Mouse (Mus musculus): ENCODE data around the gene Cdk15. TPM values are rescaled to one million over a fixed set of nuclear protein-coding genes. Genes with fewer than 3 reads are reported as not detected.

Gene Cdk15
- total RNA-seq, 2 experiments from 2014 or later: 0.23 to 0.34 TPM

DNA sequence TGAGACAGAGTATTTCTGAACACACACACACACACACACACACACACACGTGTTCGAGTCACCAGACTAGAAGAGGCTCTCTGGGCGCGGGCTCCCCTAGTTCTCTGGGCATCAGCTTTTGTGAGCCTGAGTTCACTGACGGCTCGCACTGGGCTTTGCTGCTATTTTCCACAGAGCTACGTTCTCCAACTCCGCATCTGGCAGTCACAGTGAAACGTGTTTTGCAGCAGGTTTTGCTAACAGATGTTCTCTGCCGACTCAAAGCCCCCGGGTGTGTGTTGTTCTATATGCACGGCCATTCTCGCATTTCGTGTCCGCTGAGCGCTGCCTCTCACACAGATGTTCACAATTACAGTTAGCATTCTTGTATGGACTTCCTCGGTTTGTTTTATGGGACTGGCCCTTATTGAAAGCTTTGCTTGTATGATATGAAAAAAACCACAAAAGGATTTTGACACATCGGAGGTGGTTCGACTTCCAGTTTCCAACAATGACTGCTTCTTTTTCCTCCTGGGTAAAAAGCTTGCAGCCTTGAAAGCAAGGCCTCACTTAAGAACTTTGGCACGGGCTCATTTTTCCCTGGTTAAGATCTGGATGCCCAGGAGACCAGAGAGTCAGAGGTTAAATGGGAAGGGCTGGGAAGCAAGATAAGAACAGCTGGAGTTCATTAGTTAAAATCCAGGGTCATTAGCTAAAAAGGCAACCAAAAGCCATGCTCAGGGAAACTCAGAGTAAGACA lies 13.4 kb downstream of the Cdk15 start:
- DNase-seq (ENCODE audit: low spot score in 2 of 2): peak in 1 of 2 experiments; percentile 10
- intact Hi-C loops (cut with DNase I): no loop called here

DNA sequence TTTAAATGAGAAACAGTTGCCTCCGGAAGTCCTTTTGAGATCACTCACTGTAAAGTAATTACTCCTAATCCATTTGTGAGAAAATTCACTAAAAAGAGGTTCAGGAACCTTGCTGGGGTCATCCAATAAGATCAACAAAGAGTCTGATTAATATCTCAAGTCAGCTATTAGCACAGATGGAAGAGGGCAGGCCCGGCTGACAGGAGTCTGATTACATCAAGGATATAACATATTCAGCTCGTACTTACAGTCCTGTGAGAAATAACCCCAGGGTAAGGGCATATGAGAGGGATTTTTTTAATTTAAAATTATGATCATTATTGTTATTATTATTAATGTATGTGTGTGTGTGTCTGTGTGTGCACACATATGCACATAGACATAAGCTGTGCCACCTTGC lies 15.5 kb downstream of the Cdk15 start:
- intact Hi-C loops (cut with DNase I): no loop called here
- DNase-seq (ENCODE audit: low spot score in 2 of 2): no peak

DNA sequence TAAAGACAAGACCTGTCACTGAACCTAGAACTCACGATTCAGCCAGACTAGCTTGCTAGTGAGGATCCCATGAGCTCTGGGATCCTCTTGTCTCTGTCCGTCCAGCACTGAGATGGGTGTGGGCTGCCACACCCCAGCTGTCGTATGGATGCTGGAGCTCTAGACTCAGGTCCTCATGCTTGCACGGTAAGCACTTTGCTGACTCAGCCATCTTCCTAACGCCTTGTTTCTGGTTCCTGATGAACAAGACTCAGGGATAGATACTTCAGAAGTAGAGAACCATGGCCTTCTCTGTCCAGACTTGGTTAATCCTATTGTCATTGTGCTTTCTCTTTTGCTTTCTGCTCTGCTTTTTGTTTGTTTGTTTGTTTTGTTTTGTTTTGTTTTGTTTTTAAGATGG lies 29.2 kb downstream of the Cdk15 start:
- intact Hi-C loops (cut with DNase I): no loop called here
- DNase-seq (ENCODE audit: low spot score in 2 of 2): no peak

DNA sequence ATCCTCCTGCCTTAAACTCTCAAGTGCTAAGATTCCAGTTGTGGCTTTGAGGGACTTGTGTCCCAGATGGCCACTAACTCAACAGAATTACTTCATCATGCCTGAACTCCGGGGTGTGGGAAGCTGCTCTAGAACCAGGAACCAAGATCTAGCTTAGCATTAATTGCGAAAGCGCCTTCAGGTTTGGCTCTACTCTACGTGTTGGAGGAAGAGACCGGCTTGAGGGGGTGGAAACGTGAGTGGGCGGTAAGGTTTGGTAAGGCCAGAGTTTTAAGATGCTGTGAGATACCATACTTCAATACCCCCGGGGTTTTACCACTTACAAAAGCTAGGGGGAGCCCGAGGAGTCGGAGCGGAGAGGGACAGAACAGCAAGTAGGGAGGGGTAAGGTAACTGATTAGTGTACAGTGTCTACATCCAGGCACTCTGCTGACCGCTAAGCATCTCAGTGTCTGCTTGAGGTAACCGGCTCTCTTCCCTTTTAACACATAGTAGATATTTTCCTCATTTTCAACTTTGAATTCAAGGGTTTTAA lies 29.7 kb downstream of the Cdk15 start:
- DNase-seq (ENCODE audit: low spot score in 2 of 2): no peak
- intact Hi-C loops (cut with DNase I): no loop called here

DNA sequence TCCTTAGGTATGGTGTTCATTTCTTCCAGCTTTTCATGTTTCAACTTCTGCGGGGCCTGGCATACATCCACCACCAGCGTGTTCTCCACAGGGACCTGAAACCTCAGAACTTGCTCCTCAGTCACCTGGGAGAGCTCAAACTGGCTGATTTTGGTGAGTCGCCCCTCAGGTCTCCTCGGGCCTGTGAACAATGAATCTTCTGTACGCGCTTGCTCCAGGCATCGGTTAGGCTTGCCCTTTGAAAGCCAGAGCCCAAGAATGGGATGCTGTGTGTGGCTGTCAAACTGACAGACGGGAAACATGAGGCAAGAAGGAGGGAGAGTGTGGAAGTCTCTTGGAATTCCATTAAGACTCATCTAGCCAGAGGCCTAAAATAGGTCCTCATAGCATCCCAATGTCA lies 31.0 kb downstream of the Cdk15 start:
- DNase-seq (ENCODE audit: low spot score in 2 of 2): no peak
- intact Hi-C loops (cut with DNase I): no loop called here

DNA sequence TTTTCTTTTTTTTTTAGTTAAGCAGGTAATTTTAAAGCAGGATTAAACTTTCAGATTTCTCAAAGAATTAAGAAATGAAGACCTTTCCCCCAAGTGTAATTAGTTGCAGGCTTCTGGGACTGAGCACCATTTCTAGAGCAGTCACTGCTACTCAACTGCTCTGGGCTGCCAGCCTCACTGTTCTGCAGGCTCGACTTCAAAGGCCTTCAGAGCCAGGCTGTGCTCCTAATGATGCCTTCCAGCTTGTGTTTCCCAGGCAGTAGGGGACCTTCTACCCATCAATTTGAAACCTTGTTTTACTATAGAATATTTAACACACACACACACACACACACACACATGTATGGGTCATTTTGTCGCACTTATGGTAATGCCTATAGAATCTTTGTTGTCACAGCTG lies 34.9 kb downstream of the Cdk15 start:
- DNase-seq (ENCODE audit: low spot score in 2 of 2): no peak
- intact Hi-C loops (cut with DNase I): no loop called here

DNA sequence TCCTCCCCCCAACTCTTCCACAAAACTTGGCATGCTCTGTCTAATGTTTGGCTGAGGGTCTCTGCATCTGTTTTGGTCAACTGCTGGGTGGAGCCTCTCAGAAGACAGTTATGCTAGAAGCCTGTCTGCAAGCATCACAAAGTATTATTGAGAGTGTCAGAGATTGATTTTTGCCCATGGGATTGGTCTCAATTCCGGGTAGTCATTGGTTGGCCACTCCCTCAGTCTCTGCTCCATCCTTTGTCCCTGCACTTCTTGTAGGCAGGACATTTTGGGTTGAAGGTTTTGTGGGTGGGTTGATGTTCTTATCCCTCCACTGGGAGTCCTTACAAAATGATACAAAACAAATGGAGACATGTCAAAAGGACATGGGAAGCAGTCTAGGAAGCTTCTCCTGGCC lies 39.1 kb downstream of the Cdk15 start:
- intact Hi-C loops (cut with DNase I): no loop called here
- DNase-seq (ENCODE audit: low spot score in 2 of 2): no peak

DNA sequence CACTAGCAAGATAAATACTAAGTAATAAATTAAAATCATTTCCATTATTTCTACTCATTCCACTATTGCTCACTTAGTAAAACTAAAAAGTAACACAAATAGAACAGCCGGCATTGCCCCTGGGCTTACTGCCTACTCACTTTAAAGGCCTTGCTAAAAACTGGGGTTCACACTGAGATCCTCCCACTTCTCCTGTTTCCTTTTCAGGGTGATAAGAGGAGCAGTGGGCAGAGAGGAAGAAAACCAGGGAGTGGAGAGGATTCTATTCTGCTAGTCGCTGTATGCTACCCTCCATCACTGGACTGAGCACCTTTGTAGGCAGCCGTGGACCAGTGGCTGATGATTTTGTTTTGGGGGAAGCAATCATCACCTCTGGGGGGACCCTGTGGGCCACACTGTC lies 40.5 kb downstream of the Cdk15 start:
- DNase-seq (ENCODE audit: low spot score in 2 of 2): peak in 1 of 2 experiments; percentile 23
- intact Hi-C loops (cut with DNase I): no loop called here

DNA sequence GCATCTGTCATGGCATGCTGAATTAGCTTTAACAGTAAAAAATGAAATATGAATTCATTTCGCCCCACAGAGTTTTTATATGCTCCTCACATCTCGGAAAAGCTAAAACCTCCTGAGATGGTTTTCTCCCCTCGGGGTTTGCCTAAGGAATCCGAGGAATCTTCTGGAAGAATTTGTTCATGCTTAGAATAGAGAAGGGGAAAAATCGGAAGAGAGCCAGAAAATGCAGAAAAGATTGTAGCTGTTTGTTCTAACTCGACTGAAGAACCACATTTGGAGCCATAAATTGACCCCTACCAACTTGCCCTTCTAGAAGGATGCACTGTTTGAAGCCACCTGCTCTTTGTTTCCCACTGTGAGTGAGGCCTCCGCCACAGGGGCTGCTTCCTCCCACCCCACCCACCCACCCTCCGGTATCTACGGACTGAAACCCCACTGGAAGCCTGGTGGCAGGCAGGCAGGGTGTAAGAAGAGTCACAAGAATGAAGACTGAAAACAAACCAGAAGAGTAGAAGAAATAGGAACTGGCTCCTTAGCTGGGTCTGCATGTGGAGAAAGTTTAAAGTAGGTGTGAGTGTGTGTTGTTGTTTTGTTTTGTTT lies 41.9 kb downstream of the Cdk15 start:
- intact Hi-C loops (cut with DNase I): no loop called here

DNA sequence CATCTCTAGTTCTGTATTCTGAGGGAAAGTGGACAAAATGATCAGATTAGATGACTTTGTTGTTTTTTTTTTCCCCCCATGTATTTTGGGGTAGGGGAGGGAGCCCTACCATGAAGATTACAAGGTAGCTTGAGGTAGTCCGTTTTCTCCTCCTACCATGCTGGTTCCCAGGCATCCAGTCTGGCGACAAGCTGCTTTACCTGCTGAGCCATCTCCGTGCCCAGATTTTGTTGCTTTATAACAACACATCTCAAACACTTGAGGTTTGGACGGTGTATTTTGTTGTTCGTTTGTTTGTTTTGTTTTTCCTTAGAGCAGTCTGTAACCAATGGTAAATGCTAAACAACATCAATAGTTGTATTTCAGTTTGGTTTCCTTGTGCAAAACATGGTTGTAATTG lies 50.6 kb downstream of the Cdk15 start:
- intact Hi-C loops (cut with DNase I): no loop called here
- DNase-seq (ENCODE audit: low spot score in 2 of 2): no peak

More for the DNA sequence above, 41.9 kb downstream of the Cdk15 start:
- no peak for DNase-seq (ENCODE audit: low spot score in 2 of 2)

DNA sequence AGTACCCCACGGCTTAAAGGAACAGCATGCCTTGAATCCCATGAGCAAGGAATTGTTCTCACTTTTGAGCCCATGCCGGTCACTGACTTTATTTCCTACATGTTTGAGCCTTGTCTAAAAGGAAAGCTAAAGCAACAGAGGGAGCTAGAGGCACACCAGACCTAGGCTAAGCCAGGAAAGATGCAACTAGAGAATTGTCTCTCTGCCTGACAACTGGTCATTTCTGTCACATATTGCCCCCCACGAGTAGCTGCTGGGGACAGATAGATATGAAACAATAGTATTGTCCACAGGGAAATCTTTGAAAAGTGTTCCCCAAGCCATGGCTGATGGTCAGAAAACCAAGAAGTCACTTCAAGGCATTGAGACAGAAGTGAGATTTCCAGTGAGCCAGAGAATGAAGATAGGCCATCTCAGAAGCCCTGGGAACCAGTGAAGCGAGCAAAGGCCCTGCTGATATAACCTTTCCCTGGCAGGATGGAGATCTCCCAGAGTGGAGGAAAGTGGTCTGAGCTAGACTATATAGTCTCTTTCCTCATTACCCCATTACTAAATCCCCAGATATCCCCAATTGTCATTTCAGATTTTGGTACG lies 54.7 kb downstream of the Cdk15 start:
- no peak for DNase-seq (ENCODE audit: low spot score in 2 of 2)
- intact Hi-C loops (cut with DNase I): no loop called here

DNA sequence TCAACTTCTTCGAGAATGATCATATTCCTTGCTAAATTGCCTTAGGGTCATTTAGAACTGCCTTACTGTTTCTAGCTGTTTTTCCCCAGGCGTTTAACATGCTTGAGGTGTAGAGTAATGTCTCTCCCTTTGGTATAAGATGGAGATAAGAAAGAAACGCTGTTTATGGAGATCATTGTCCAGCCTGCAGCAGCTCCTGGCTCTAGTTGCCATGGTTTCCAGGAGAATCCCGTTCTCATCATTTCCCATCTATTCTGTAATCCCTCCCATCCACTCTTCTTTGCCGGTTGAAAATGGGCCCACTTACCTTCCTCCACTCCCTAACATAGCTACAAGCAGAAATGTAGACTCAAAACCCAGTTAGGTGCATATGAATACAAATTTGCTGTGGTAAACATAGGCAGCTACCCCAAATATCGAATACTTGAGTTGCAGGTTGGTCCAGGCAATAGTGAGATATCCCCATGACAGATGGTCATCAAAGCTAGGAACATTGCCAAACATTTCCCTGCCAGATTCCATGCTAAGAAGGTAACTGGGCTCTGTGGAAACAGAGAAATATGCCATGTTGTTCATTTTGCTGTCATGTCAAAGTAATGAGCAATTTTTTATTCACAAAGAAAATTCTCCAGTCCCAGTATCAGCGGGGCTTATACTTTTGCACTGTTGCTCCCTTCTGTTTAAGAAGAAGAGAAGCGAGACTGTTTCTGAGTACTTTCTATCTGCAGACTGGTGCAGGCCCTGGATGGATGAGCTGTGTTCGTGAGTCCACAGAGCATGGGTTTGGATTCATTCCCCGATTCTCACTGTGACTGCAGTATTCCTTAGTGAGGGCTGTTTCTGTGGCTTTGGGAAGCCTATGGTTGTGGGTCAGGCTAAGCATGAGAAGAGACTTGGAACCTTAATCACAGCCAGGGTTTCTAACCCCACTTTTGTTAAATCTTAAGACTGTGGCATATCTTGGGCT lies 55.8 kb downstream of the Cdk15 start:
- DNase-seq (ENCODE audit: low spot score in 2 of 2): peak in 1 of 2 experiments; percentile 16
- intact Hi-C loops (cut with DNase I): no loop called here

DNA sequence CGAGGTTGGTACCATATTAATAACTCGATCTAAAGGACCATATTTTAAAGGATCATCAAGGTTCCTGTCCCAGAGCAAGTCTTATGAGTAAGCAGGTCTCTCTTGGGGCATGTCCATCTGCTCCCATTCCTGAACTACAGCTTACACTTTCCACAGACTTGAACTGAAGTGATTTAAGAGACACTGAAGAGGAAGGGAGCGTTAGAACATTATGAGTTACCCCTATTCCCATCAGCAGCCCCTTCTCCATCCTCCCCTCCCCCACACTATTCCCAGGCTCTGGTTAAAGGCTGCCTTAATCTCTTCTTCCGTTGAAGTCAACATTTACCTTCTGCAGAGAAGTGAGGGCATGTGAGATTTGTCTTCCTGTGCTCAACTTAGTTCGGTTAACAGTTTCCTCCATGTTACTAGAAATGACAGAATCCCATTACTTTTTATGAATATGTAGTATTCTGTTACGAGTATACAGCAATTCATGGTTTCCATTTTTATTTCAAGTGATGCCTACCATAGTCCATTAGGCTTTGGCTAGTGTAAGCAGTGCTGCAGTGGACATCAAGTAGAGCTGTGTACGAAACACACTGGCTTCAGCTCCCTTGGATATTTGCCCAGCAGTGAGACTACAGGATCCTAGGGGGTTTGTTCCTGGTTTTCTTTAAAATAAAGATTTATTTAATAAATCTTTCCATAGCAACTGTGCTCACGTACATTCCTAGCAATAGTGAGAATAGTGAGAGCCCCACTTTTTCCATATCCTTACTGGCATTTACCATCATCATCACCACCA lies 56.6 kb downstream of the Cdk15 start:
- no peak for DNase-seq (ENCODE audit: low spot score in 2 of 2)
- intact Hi-C loops (cut with DNase I): no loop called here

DNA sequence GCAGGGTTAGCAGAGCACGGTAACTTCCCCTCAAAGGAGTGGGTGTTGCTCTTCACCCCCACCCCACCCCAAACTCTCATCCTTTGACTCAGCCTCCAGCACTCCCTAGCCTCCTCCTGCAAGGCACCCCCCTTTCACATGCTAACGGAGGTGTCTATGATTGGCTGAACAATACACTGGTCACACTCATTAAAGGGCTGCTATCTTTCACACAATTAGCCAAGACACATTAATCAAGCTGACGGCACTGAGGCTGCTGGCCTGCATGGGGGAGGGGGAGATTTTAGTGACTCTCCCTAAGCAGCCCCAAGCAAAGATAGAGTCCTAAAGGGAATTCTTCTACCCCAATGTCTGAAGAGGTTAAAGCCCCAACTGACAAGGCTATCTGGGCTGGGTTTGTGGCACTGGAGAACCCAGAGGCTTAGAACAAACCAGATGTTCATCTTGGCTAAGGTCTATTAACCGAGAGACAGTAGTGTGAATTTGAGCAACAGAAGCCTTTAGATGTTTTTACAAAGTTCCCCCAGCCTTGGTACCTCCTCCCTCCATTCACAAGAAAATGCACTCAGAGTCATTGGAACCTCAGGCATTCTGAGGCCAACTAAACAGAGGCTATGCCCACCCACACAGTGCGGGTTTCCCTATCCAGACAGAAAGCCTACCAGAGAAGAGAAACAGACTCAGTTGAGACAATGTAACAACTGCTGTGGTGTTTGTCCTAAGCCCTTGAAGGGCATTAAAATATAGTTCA lies 58.5 kb downstream of the Cdk15 start:
- no peak for DNase-seq (ENCODE audit: low spot score in 2 of 2)
- intact Hi-C loops (cut with DNase I): loop anchor here (5.0 kb wide), 1 partner anchor 267 kb away; no protein-coding TSS in a partner anchor

DNA sequence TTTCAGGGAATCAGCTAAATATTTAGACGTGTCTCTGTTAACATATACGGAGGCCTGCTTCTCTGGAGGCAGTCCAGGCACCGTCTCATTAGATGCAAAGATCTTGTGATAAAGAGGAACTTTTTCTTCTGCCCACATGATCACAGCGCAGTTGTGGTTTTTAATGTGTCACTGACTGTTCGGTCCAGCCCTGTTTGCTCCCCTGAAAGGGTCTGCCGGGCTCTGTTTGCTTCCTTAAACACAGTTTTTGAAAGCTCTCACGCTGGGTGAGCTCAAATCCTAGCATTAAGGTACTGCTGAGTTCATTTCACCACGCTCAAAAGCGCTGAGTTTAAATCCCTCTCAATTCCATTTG lies 59.3 kb downstream of the Cdk15 start:
- intact Hi-C loops (cut with DNase I): loop anchor here (1.0 to 5.0 kb wide), 3 partner anchors 167 to 307 kb away; partner anchors contain the start of gene Fzd7
- DNase-seq (ENCODE audit: low spot score in 2 of 2): no peak

DNA sequence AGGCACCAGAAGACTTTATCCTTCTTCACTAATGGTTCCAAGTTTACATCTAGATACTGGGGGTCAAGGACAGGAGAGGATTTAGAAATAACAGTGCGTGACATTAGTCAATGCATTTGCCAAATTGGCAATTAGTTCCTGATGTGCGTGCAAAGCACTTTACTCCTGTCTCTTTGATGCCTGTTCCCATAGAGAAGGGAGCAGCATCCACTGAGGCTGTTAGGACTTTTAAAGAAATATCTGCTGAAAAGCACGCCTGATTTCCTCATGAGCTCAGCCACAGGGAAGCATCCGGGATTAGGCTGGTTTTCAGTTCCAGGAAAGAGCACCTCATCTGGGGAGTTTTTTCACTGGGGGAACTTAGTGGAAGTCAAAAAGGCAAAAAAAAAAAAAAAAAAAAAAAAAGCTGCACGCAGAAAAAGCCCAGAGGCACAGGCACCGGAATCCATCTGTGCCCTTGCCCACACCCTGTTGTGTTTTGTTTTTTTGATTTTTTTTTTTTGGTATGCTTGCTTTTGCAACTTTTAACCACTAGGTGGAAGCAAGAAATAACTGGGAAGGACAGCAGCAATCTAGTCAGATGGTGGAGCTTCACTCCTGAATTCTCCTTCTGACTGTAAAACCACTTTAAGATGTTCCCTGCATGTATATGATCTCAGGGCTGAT lies 59.8 kb downstream of the Cdk15 start:
- DNase-seq (ENCODE audit: low spot score in 2 of 2): peak in 1 of 2 experiments; percentile 54
- intact Hi-C loops (cut with DNase I): loop anchor here (1.0 to 5.0 kb wide), 3 partner anchors 166 to 307 kb away; partner anchors contain the start of gene Fzd7

DNA sequence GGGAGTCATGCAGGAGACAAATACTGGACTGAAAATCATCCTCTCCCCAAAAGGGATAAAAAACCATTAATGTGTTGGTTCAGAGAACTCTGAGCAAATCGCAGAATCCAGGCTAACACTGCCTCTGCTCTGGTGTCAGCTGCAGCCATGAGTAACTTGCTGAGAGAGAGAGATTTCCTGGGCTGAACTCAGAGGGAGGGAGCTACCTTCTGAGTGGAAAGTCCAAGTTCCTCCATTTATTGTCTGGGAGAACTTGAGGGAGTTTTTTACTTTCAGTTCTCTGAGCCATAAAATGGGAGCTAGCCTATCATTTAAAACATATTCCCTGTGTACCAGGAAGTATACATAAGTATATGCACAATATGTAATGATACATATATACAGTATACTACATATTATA lies 60.7 kb downstream of the Cdk15 start:
- DNase-seq (ENCODE audit: low spot score in 2 of 2): no peak
- intact Hi-C loops (cut with DNase I): loop anchor here (2.0 to 5.0 kb wide), 2 partner anchors 165 to 265 kb away; partner anchors contain the start of gene Fzd7

DNA sequence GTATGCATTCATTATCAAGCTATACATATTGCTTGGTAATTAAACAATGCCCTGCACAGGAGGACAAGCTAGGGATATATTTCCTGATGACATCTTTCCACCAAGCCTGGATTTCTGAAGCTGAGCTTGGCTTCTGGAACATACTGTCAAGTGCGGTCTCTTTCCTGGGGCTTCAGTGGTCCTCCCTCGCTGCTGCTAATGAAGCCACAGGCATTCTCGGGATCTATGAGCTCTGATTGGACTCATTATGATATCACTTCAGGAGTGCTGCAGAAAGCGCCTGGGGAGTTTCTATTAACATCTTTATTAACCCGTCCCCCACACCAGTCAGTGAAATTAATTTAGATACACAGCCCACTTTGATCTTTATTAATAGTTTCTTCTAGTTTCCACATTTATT lies 62.2 kb downstream of the Cdk15 start:
- no peak for DNase-seq (ENCODE audit: low spot score in 2 of 2)
- intact Hi-C loops (cut with DNase I): loop anchor here (5.0 kb wide), 1 partner anchor 263 kb away; no protein-coding TSS in a partner anchor
